Comparison of ENCODE assay signal across 9 mouse cellular contexts in genomic region chr11:102992940-102993339, GRCm38 (mm10). TPM values are rescaled to one million over a fixed set of nuclear protein-coding genes. Genes with fewer than 3 reads are reported as not detected.
DNase-seq lines count a peak whose midpoint lies in the region; ATAC-seq and TF ChIP-seq lines count a peak whose summit lies in the region.
"Had no signal": no experiment of that assay in that cellular context is flagged by ENCODE, and none has a peak within 500 bp of the region (broad histone marks: within the 10 kb centered on the region; RNA-seq: fewer than 3 reads in every experiment).

No protein-coding gene starts in this region.

- H3K4me3 ChIP-seq in lung, adult 2 months (replicated peaks; ENCODE audit: extremely low read depth, low read depth, low read length), result no peak overlapping the region
- no peak overlapping the region for H3K4me3 ChIP-seq in neural tube, embryonic 14.5 days (ENCODE audit: low read depth, low read length)

- no peak overlapping the region for H3K4me2 ChIP-seq in neural tube, embryonic 14.5 days (ENCODE audit: low read depth, low read length)

- peaks cover 23% of the 10 kb centered on the region for H3K36me3 ChIP-seq in neural tube, embryonic 14.5 days (ENCODE audit: control insufficient read depth, insufficient read depth, low read length)

- DNase-seq in left cerebral cortex, adult 18-20 months (ENCODE audit: low spot score in 2 of 2), result peak; percentile 71 to 78
- no peak for DNase-seq in left cerebral cortex, adult 11 months (ENCODE audit: low spot score)
- peak; percentile 81 to 84 for DNase-seq in cerebellum, postnatal 36 days
- DNase-seq in gastrocnemius, postnatal 4 days (ENCODE audit: low spot score in 2 of 2), result peak; percentile 57 to 72
- peak; percentile 39 to 73 for DNase-seq in kidney, adult 8-10 months
- peak; percentile 70 for DNase-seq in lung, adult 2 months
- peak; percentile 36 for DNase-seq in testis, postnatal 14 days (ENCODE audit: low spot score)

- 14% methylated on average over 5 of the region's 5 CpGs for WGBS in lung, adult 2 months
- 7% methylated on average over 5 of the region's 5 CpGs for WGBS in neural tube, embryonic 14.5 days

- H3K9ac ChIP-seq in neural tube, embryonic 14.5 days (replicated peaks; ENCODE audit: low read depth, low read length), result no peak overlapping the region

- H3K27me3 ChIP-seq in neural tube, embryonic 14.5 days (ENCODE audit: control insufficient read depth, insufficient read depth, low read length), result peaks cover 11% of the 10 kb centered on the region

- peak; percentile 83 for TF ChIP-seq CTCF in lung, adult 2 months (IDR thresholded peaks at IDR 0.05; ENCODE audit: insufficient read depth, low read length)

- ATAC-seq in neural tube, embryonic 14.5 days (ENCODE audit: low read depth), result peak; percentile 48

- no peak for TF ChIP-seq POLR2A in lung, adult 2 months (IDR thresholded peaks at IDR 0.05; ENCODE audit: borderline replicate concordance, extremely low read depth, low read depth, low read length)

- no peak overlapping the region for H3K27ac ChIP-seq in neural tube, embryonic 14.5 days (ENCODE audit: low read depth, low read length)
- H3K27ac ChIP-seq: macrophage had no signal

- peaks cover 2% of the 10 kb centered on the region; the same call in 1 of the 2 replicates for H3K4me1 ChIP-seq in lung, adult 2 months (ENCODE audit: control insufficient read depth, insufficient read depth, low read length)
- H3K4me1 ChIP-seq in neural tube, embryonic 14.5 days (ENCODE audit: control insufficient read depth, insufficient read depth, low read length), result peaks cover 10% of the 10 kb centered on the region

- H3K9me3 ChIP-seq in neural tube, embryonic 14.5 days (ENCODE audit: control insufficient read depth, low read length), result no peaks in the 10 kb centered on the region

RNA-seq across cellular contexts. Expression of gene Nmt1, which starts 35.0 kb away (rescaled TPM):
- 100 to 1,000 TPM; 130 to 131 TPM for total RNA-seq in left cerebral cortex, adult 18-20 months (2021)
- 10 to 100 TPM; 55.9 to 59.3 TPM for total RNA-seq in gastrocnemius, postnatal 4 days (2021)
- polyA plus RNA-seq in lung, adult 2 months (2012; rRNA removed), result 24.0 and 32.2 TPM in 2 replicates
- 27.9 and 35.5 TPM in 2 replicates for polyA plus RNA-seq in neural tube, embryonic 14.5 days (2014; fragmentation: Nextera tagmentation; extraction: Ambion mirVana)

RNA-seq across cellular contexts. Expression of gene Dcakd, which starts 35.2 kb away (rescaled TPM):
- 10 to 100 TPM; 44.4 to 44.6 TPM for total RNA-seq in left cerebral cortex, adult 18-20 months (2021)
- total RNA-seq in gastrocnemius, postnatal 4 days (2021), result 10 to 100 TPM; 69.0 to 73.1 TPM
- 54.4 and 58.2 TPM in 2 replicates for polyA plus RNA-seq in lung, adult 2 months (2012; rRNA removed)
- 178 and 193 TPM in 2 replicates for polyA plus RNA-seq in neural tube, embryonic 14.5 days (2014; fragmentation: Nextera tagmentation; extraction: Ambion mirVana)

RNA-seq across cellular contexts. Expression of gene C1ql1, which starts 46.5 kb away (rescaled TPM):
- 10 to 100 TPM; 12.3 to 15.7 TPM for total RNA-seq in left cerebral cortex, adult 18-20 months (2021)
- 1 to 10 TPM; 1.3 to 1.5 TPM for total RNA-seq in gastrocnemius, postnatal 4 days (2021)
- 0.22 TPM in 2 replicates for polyA plus RNA-seq in lung, adult 2 months (2012; rRNA removed)
- 5.6 and 6.8 TPM in 2 replicates for polyA plus RNA-seq in neural tube, embryonic 14.5 days (2014; fragmentation: Nextera tagmentation; extraction: Ambion mirVana)
- polyA plus RNA-seq: macrophage had no signal

Comparison
In these comparisons a context has a peak if more than half of its experiments do, and no peak if none do; other contexts are left out.
1. RNA of gene C1ql1, which starts 46.5 kb away (total RNA-seq): 12.3 to 15.7 TPM in left cerebral cortex, adult 18-20 months; 1.3 to 1.5 TPM in gastrocnemius, postnatal 4 days; every median in the first group is over 4 times any median in the second.